Mouse (Mus musculus): ENCODE results near the gene Syngap1. TPM values are rescaled to one million over a fixed set of nuclear protein-coding genes. Genes with fewer than 3 reads are reported as not detected.
"Not testable (repeated sequence)": the region's sequence is repeated elsewhere in the genome, so short reads cannot be mapped to it uniquely, and the experiment has no call there.

The Syngap1 gene
- polyA plus RNA-seq, 1 experiment from 2014 or later, result 0.44 TPM

DNA sequence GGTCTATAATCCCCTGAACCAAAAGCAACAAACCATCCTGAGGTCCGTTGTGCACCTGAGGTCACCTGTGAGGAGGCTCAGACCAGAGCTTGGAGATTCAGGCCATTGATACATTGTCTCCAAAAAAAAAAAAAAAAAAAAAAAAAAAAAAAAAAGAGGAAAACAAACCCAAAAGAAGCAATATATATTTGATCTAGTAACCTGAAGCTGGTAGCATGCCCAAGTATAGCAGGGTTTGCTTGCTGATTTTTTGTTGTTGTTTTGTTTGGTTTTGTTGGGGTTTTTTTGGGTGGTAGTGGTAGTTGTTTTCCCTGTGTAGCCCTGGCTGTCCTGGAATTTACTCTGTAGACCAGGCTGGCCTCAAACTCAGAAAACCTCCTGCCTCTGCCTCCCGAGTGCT is 22.7 kb upstream of the Syngap1 start:
- Histone ChIP-seq H3K36me3 (peaks cover 35% of the 10 kb centered on the region), H3K27ac (no peak overlapping the region), H3K4me3 (replicated peaks) (peak overlapping the region; percentile 86), H3K4me1 (replicated peaks) (peaks cover 32% of the 10 kb centered on the region), H3K9ac (peak overlapping the region; percentile 91), H3K9me3 (replicated peaks) (no peaks in the 10 kb centered on the region), H3K4me2 (peak overlapping the region; percentile 78), H3K27me3 (no peaks in the 10 kb centered on the region)
- 86% methylated on average over 2 of the region's 2 CpGs for WGBS (ENCODE audit: insufficient replicate concordance)
- no peak for DNase-seq
- ATAC-seq (ENCODE audit: low read depth), result no peak

GRCm38 (mm10) chr17:26919516-26919915 is 21.5 kb upstream of the Syngap1 start:
- H3K4me1 ChIP-seq (replicated peaks), result peaks cover 32% of the 10 kb centered on the region
- H3K9ac ChIP-seq, result peak overlapping the region; percentile 33; the same call in 1 of the 2 replicates
- not testable (repeated sequence) for H3K27ac ChIP-seq; H3K27me3 ChIP-seq; ATAC-seq (ENCODE audit: low read depth); DNase-seq; H3K9me3 ChIP-seq (replicated peaks)
- 0 out of 2 replicates have a peak overlapping the region, but pooled peaks have one; percentile 18 for H3K4me3 ChIP-seq (replicated peaks)
- 46% methylated on average over 2 of the region's 2 CpGs for WGBS (ENCODE audit: insufficient replicate concordance)
- H3K4me2 ChIP-seq, result peak overlapping the region; percentile 78
- peaks cover 47% of the 10 kb centered on the region for H3K36me3 ChIP-seq

- WGBS (ENCODE audit: insufficient replicate concordance), result 84% methylated on average over 6 of the region's 6 CpGs
- peaks cover 28% of the 10 kb centered on the region for H3K4me1 ChIP-seq (replicated peaks)
Observed at GRCm38 (mm10) chr17:26922368-26922767, 18.7 kb upstream of the Syngap1 start.

GRCm38 (mm10) chr17:26925414-26925813 is 15.6 kb upstream of the Syngap1 start:
- DNase-seq; H3K27ac ChIP-seq; H3K27me3 ChIP-seq; H3K4me2 ChIP-seq; H3K4me3 ChIP-seq (replicated peaks); ATAC-seq (ENCODE audit: low read depth); H3K9ac ChIP-seq; H3K9me3 ChIP-seq (replicated peaks); H3K4me1 ChIP-seq (replicated peaks): not testable (repeated sequence)
- 95% methylated on average over 9 of the region's 9 CpGs for WGBS (ENCODE audit: insufficient replicate concordance)
- H3K36me3 ChIP-seq, result peaks cover 97% of the 10 kb centered on the region

More at GRCm38 (mm10) chr17:26922368-26922767, 18.7 kb upstream of the Syngap1 start:
- not testable (repeated sequence) for ATAC-seq (ENCODE audit: low read depth); H3K4me3 ChIP-seq (replicated peaks); H3K4me2 ChIP-seq; H3K27ac ChIP-seq; H3K27me3 ChIP-seq; H3K9ac ChIP-seq; DNase-seq; H3K9me3 ChIP-seq (replicated peaks)
- H3K36me3 ChIP-seq, result peaks cover 76% of the 10 kb centered on the region

DNA sequence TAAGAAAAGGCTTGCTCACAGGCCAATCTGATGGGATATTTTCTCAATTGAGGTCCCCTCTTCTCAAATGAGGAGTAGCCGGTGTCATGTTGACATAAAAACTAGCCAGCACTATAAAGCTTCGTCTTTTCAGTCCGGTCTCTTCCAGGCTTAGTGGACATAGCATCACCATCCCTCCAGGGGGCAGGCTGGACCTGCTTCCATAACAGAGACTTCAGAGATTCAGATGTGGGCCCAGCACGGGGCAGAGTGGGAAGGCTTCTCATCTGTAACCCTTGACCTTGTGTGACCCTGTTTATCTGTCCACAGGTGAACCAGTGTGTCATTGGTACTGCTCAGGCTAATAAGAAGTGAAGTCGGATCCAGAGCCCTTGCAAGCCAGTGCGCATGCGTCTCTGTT is 9.3 kb upstream of the Syngap1 start:
- not testable (repeated sequence) for DNase-seq, H3K9ac ChIP-seq

GRCm38 (mm10) chr17:26932839-26933398 is 8.1 kb upstream of the Syngap1 start, which contains the start of gene Phf1:
Gene Phf1 (plus strand): TSS chr17:26933052.
- DNase-seq (peak; percentile 94), ATAC-seq (ENCODE audit: low read depth) (peak; percentile 92)
- Histone ChIP-seq H3K9me3 (replicated peaks) (no peaks in the 10 kb centered on the region), H3K27me3 (no peaks in the 10 kb centered on the region), H3K27ac (peak within 1 kb of the TSS; percentile 81), H3K36me3 (peaks cover 86% of the 10 kb centered on the region), H3K4me2 (peak within 1 kb of the TSS; percentile 99), H3K4me3 (replicated peaks) (peak within 1 kb of the TSS; percentile 71), H3K4me1 (replicated peaks) (peaks cover 37% of the 10 kb centered on the region), H3K9ac (peak within 1 kb of the TSS; percentile 81)
- under 1% methylated on average over 43 of the region's 43 CpGs for WGBS (ENCODE audit: insufficient replicate concordance)

More for the DNA sequence above, 9.3 kb upstream of the Syngap1 start:
- not testable (repeated sequence) for H3K4me2 ChIP-seq; H3K27me3 ChIP-seq; H3K4me3 ChIP-seq (replicated peaks); ATAC-seq (ENCODE audit: low read depth); H3K9me3 ChIP-seq (replicated peaks)
- Histone ChIP-seq H3K27ac (0 out of 2 replicates have a peak overlapping the region, but pooled peaks have one; percentile 15), H3K4me1 (replicated peaks) (peaks cover 28% of the 10 kb centered on the region), H3K36me3 (peaks cover 86% of the 10 kb centered on the region)
- whole genome bisulfite sequencing (ENCODE audit: insufficient replicate concordance), result 72% methylated on average over 7 of the region's 7 CpGs

DNA sequence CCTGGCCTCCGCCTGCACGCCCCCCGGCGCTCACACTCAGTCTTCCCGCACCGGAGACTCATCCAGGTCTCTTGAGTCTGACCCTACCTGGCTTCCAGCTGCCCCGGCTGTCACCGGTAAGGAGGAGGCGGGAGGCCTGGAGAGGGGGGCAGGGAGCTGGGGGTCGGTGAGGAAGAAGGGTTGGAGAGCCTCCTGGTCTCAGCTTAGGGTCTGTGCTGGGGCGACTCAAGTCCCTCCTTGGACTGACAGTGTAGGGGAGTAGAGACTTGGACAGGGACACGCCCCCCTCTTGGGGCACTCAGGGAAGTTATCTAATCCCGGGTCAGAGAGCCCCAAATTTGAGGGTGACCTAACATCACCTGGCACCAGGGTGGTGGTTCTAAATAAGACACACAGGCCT is 7.6 kb upstream of the Syngap1 start:
- Histone ChIP-seq H3K4me2 (peak overlapping the region; percentile 99), H3K9me3 (replicated peaks) (no peaks in the 10 kb centered on the region), H3K4me1 (replicated peaks) (peaks cover 42% of the 10 kb centered on the region), H3K4me3 (replicated peaks) (peak overlapping the region; percentile 71), H3K9ac (peak overlapping the region; percentile 81), H3K27me3 (no peaks in the 10 kb centered on the region), H3K27ac (peak overlapping the region; percentile 81), H3K36me3 (peaks cover 83% of the 10 kb centered on the region)
- ATAC-seq (ENCODE audit: low read depth) (peak; percentile 4; the same call in 1 of the 2 replicates), DNase-seq (no peak)
- 8% methylated on average over 13 of the region's 13 CpGs for WGBS (ENCODE audit: insufficient replicate concordance)

DNA sequence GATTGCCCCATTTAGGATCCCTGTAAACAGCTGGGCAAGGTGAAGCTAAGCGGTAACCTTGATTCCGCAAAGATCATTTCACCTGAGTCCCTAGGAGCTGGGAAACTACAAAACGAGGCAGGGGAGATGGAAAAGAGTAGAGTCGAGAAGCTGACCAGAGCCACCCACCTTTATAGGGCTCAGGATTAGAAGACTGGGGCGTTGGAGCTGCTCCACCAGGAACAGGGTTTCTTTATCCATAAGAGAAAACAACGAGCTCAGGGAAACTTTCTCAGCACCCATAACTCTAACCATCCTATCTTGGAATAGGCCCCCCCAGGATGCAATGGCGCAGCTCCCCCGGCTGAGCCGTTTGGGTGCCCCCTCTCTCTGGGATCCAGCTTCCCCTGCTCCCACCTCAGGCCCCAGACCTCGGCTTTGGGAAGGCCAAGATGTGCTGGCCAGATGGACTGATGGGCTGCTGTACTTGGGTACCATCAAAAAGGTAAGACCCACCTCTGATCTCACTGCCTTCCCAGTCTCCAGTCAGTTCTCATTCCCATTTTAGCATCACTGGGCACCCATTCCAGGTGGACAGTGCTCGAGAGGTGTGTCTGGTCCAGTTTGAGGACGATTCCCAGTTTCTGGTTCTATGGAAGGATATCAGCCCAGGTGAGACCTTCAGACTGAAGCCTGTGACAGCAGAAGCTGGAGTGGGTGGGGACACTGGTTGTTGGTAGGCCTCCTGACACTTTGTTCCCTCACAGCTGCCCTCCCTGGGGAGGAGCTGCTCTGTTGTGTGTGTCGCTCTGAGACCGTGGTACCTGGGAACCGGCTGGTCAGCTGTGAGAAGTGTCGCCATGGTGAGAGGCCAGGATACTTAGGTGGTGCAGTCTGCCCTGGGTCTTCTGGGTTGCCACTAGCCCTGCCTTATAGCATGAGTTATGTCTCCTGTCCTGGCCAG is 6.9 kb upstream of the Syngap1 start:
- peak overlapping the region; percentile 99 for H3K4me2 ChIP-seq
- no peak overlapping the region; the same call in 1 of the 2 replicates for H3K27ac ChIP-seq
- peaks cover 46% of the 10 kb centered on the region for H3K4me1 ChIP-seq (replicated peaks)
- ATAC-seq (ENCODE audit: low read depth) (no peak), DNase-seq (no peak)
- H3K27me3 ChIP-seq, result no peaks in the 10 kb centered on the region
- H3K36me3 ChIP-seq, result peaks cover 76% of the 10 kb centered on the region
- 74% methylated on average over 16 of the region's 16 CpGs for WGBS (ENCODE audit: insufficient replicate concordance)
- H3K9me3 ChIP-seq (replicated peaks), result no peaks in the 10 kb centered on the region
- H3K4me3 ChIP-seq (replicated peaks), result peak overlapping the region; percentile 71
- peak overlapping the region; percentile 81 for H3K9ac ChIP-seq

- Histone ChIP-seq H3K4me3 (replicated peaks) (no peak overlapping the region), H3K27ac (no peak overlapping the region), H3K9me3 (replicated peaks) (no peaks in the 10 kb centered on the region), H3K9ac (no peak overlapping the region), H3K4me2 (no peak overlapping the region), H3K36me3 (peaks cover 68% of the 10 kb centered on the region), H3K4me1 (replicated peaks) (peaks cover 49% of the 10 kb centered on the region), H3K27me3 (no peaks in the 10 kb centered on the region)
- 86% methylated on average over 9 of the region's 9 CpGs for WGBS (ENCODE audit: insufficient replicate concordance)
- no peak for ATAC-seq (ENCODE audit: low read depth)
- DNase-seq, result no peak
Observed at GRCm38 (mm10) chr17:26935027-26935426, 6.0 kb upstream of the Syngap1 start.

GRCm38 (mm10) chr17:26936453-26936852 is 4.6 kb upstream of the Syngap1 start:
- Histone ChIP-seq H3K4me3 (replicated peaks) (no peak overlapping the region), H3K9me3 (replicated peaks) (no peaks in the 10 kb centered on the region), H3K36me3 (peaks cover 53% of the 10 kb centered on the region), H3K27ac (peak overlapping the region; percentile 5; the same call in 1 of the 2 replicates), H3K9ac (0 out of 2 replicates have a peak overlapping the region, but pooled peaks have one; percentile 19), H3K27me3 (no peaks in the 10 kb centered on the region), H3K4me2 (no peak overlapping the region), H3K4me1 (replicated peaks) (peaks cover 63% of the 10 kb centered on the region)
- WGBS (ENCODE audit: insufficient replicate concordance), result 82% methylated on average over 12 of the region's 12 CpGs
- ATAC-seq (ENCODE audit: low read depth) (no peak), DNase-seq (no peak)

All from liver, embryonic 13.5 days (tissue).